Mouse (Mus musculus): ENCODE data around the gene Creb3l2. TPM values are rescaled to one million over a fixed set of nuclear protein-coding genes. Genes with fewer than 3 reads are reported as not detected.

Creb3l2 gene
- polyA plus RNA-seq, 1 experiment from 2014 or later, result 33.1 TPM

- no peak overlapping the region for H3K27ac ChIP-seq (ENCODE audit: low read depth)
- no peak overlapping the region for H3K4me3 ChIP-seq (ENCODE audit: low read depth, low read length)
- TF ChIP-seq CTCF (IDR thresholded peaks at IDR 0.05; ENCODE audit: low read depth), result no peak
- no peaks in the 10 kb centered on the region for H3K9me3 ChIP-seq (ENCODE audit: low read depth, low read length)
- ATAC-seq (ENCODE audit: insufficient read depth) (no peak), DNase-seq (no peak)
- no peaks in the 10 kb centered on the region for H3K36me3 ChIP-seq (ENCODE audit: insufficient read depth)
- no peaks in the 10 kb centered on the region for H3K4me1 ChIP-seq (ENCODE audit: insufficient read depth)
- H3K9ac ChIP-seq, result no peak overlapping the region
- 21% methylated on average over 2 of the region's 2 CpGs for WGBS
- no peak overlapping the region for H3K4me2 ChIP-seq
- no peaks in the 10 kb centered on the region for H3K27me3 ChIP-seq (ENCODE audit: insufficient read depth, low read length)
These were observed 158.6 kb downstream of the Creb3l2 start for GRCm38 (mm10) chr6:37283336-37283735.

DNA sequence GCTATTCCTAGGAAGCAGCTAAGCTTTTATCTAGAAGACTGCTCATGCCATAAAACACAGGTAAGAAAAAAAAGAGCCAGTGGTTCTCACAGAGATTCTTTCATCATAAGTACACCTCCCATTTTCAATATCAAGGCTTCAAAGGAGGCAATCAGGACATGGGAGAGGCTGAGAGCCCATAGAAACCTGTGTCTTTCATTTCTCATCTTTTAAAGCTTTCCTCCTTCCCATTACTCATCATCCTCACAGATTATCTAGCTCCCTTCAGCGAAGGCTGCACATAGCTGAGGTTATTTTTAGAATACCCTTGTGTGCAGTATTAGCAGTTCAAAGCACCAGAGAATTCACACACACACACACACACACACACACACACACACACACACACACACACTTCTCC lies 159.3 kb downstream of the Creb3l2 start:
- no peak overlapping the region for H3K27ac ChIP-seq (ENCODE audit: low read depth)
- no peaks in the 10 kb centered on the region for H3K27me3 ChIP-seq (ENCODE audit: insufficient read depth, low read length)
- ATAC-seq (ENCODE audit: insufficient read depth), result no peak
- no peak overlapping the region for H3K9ac ChIP-seq
- no peaks in the 10 kb centered on the region for H3K36me3 ChIP-seq (ENCODE audit: insufficient read depth)
- no peak overlapping the region for H3K4me2 ChIP-seq
- no peak overlapping the region for H3K4me3 ChIP-seq (ENCODE audit: low read depth, low read length)
- DNase-seq, result no peak
- no peaks in the 10 kb centered on the region for H3K4me1 ChIP-seq (ENCODE audit: insufficient read depth)
- TF ChIP-seq CTCF (IDR thresholded peaks at IDR 0.05; ENCODE audit: low read depth), result no peak
- no peaks in the 10 kb centered on the region for H3K9me3 ChIP-seq (ENCODE audit: low read depth, low read length)
- 19% methylated on average over 1 of the region's 1 CpGs for WGBS

Other genes starting within 250 kb of the Creb3l2 start
- gene Dgki, start 142.0 kb downstream of the Creb3l2 start, polyA plus RNA-seq (2014; fragmentation: Nextera tagmentation; extraction: Ambion mirVana), result 0.34 and 0.46 TPM in 2 replicates
- gene Akr1d1, start 88.0 kb upstream of the Creb3l2 start, polyA plus RNA-seq (2014; fragmentation: Nextera tagmentation; extraction: Ambion mirVana), result not detected in 2 replicates

Data from lung, embryonic 14.5 days (tissue).